In genomic region chr5:104374308-104374660, GRCm38 (mm10) we compare ENCODE assay signal across 9 mouse cellular contexts. TPM values are rescaled to one million over a fixed set of nuclear protein-coding genes. Genes with fewer than 3 reads are reported as not detected.
A peak's percentile ranks its signal among the peaks of the same experiment; 100 is the strongest.
DNase-seq lines count a peak whose midpoint lies in the region; TF ChIP-seq lines count a peak whose summit lies in the region.
"Had no signal": no experiment of that assay in that cellular context is flagged by ENCODE, and none has a peak within 500 bp of the region (broad histone marks: within the 10 kb centered on the region; RNA-seq: fewer than 3 reads in every experiment).

No protein-coding gene starts in this region.

- no peaks in the 10 kb centered on the region for H3K9me3 ChIP-seq in limb, embryonic 10.5 days (replicated peaks)

- intact Hi-C loops in left cerebral cortex, postnatal 25 days (cut with DNase I) = no loop called here

- no peaks in the 10 kb centered on the region for H3K27me3 ChIP-seq in C2C12 (ENCODE audit: control insufficient read depth, insufficient read depth, insufficient read length)
- H3K27me3 ChIP-seq in limb, embryonic 10.5 days (ENCODE audit: low read depth, poor library complexity, severe bottlenecking) = no peaks in the 10 kb centered on the region

- H3ac ChIP-seq in C2C12 (ENCODE audit: control insufficient read depth, insufficient read length, low read depth) = no peak overlapping the region

- H3K79me3 ChIP-seq in C2C12 (ENCODE audit: low read depth) = no peaks in the 10 kb centered on the region

- no peaks in the 10 kb centered on the region for H3K79me2 ChIP-seq in C2C12 (ENCODE audit: control insufficient read depth, insufficient read depth)

- H3K4me3 ChIP-seq in C2C12 (ENCODE audit: insufficient read depth, poor library complexity, severe bottlenecking) = no peak overlapping the region
- H3K4me3 ChIP-seq in limb, embryonic 10.5 days = no peak overlapping the region

- no peaks in the 10 kb centered on the region for H3K36me3 ChIP-seq in C2C12 (ENCODE audit: control insufficient read depth, insufficient read depth)
- no peaks in the 10 kb centered on the region for H3K36me3 ChIP-seq in limb, embryonic 10.5 days

- H3K27ac ChIP-seq in limb, embryonic 10.5 days = peak overlapping the region; percentile 56; the same call in 1 of the 2 replicates

- no peak for TF ChIP-seq CTCF in C2C12 (IDR thresholded peaks at IDR 0.05; ENCODE audit: control insufficient read depth, insufficient read depth, insufficient read length)

- DNase-seq in adrenal gland, adult 2 months = peak; percentile 92
- peak; percentile 65 for DNase-seq in heart, adult 8-10 months (ENCODE audit: low spot score)
- DNase-seq in limb, embryonic 10.5 days (ENCODE audit: low spot score) = no peak
- DNase-seq in ovary, postnatal 14 days (ENCODE audit: low spot score) = peak; percentile 47
- DNase-seq in left cerebral cortex, postnatal 25 days (ENCODE audit: low spot score in 2 of 2) = no peak
- no peak for DNase-seq in right cerebral cortex, adult 18-20 months
- no peak for DNase-seq in layer of hippocampus, adult 9-11 months

- peaks cover 38% of the 10 kb centered on the region for H3K4me1 ChIP-seq in limb, embryonic 10.5 days

- 73% methylated on average over 6 of the region's 6 CpGs for WGBS in limb, embryonic 10.5 days

TF ChIP-seq in C2C12, 6 proteins besides CTCF, POLR2A, EP300 and RAD21:
- TF ChIP-seq USF1 (IDR thresholded peaks at IDR 0.05; ENCODE audit: low read depth) (no peak), CEBPB (IDR thresholded peaks at IDR 0.05; ENCODE audit: low read depth) (peak; percentile 75)

RNA-seq across cellular contexts. Expression of gene Mepe, which starts 49.2 kb away (rescaled TPM):
- polyA plus RNA-seq in C2C12 (2012; fragmentation: generic; extraction: Trizol) = not detected
- not detected for total RNA-seq in adrenal gland, adult 2 months (2021)
- not detected in 2 replicates for polyA plus RNA-seq in adrenal gland, adult 2 months (2012; rRNA removed)
- total RNA-seq in heart, adult 8-10 months (2022) = not detected
- polyA plus RNA-seq in limb, embryonic 10.5 days (2016; fragmentation: Nextera tagmentation; extraction: Ambion mirVana) = not detected in 2 replicates
- total RNA-seq in left cerebral cortex, postnatal 25 days (2021) = not detected
- total RNA-seq: left cerebral cortex, postnatal 10 days had no signal

Comparison
In these comparisons a context has a peak if more than half of its experiments do, and no peak if none do; other contexts are left out.
1. DNase-seq: peak in adrenal gland, adult 2 months (single experiment), heart, adult 8-10 months (single experiment) and ovary, postnatal 14 days (single experiment); none in limb, embryonic 10.5 days (single experiment), left cerebral cortex, postnatal 25 days (0 of 2), right cerebral cortex, adult 18-20 months (single experiment) and layer of hippocampus, adult 9-11 months (single experiment).